Mouse (Mus musculus): ENCODE measurements around the gene Qrich1.

Qrich1 gene

GRCm38 (mm10) chr9:108493246-108493645 lies 23.4 kb upstream of the Qrich1 start:
- DNase-seq = no peak

GRCm38 (mm10) chr9:108494146-108494825 lies 22.3 kb upstream of the Qrich1 start:
- no peak for DNase-seq

GRCm38 (mm10) chr9:108494905-108495304 lies 21.7 kb upstream of the Qrich1 start:
- DNase-seq = no peak

- DNase-seq = no peak
These were observed 17.4 kb upstream of the Qrich1 start for GRCm38 (mm10) chr9:108499231-108499630.

- DNase-seq = no peak
These were observed 16.7 kb upstream of the Qrich1 start for GRCm38 (mm10) chr9:108499943-108500342.

GRCm38 (mm10) chr9:108506901-108507300 lies 9.7 kb upstream of the Qrich1 start:
- DNase-seq = no peak

GRCm38 (mm10) chr9:108507619-108508434 lies 8.8 kb upstream of the Qrich1 start, which contains the start of gene Qars:
Gene Qars (plus strand): TSS chr9:108507706.
- DNase-seq = peak; percentile 91

GRCm38 (mm10) chr9:108508776-108509175 lies 7.8 kb upstream of the Qrich1 start:
- DNase-seq = no peak

GRCm38 (mm10) chr9:108517253-108517930 lies 786 bp downstream of the Qrich1 start:
- DNase-seq = peak; percentile 87

- DNase-seq = peak; percentile 21
These were observed 1.3 kb downstream of the Qrich1 start for GRCm38 (mm10) chr9:108517931-108518332.

GRCm38 (mm10) chr9:108521604-108522003 lies 5.0 kb downstream of the Qrich1 start:
- no peak for DNase-seq

- DNase-seq = no peak
These were observed 6.7 kb downstream of the Qrich1 start for GRCm38 (mm10) chr9:108523341-108523740.

- DNase-seq = no peak
These were observed 8.8 kb downstream of the Qrich1 start for GRCm38 (mm10) chr9:108525400-108525799.

GRCm38 (mm10) chr9:108530954-108531353 lies 14.3 kb downstream of the Qrich1 start:
- DNase-seq = no peak

GRCm38 (mm10) chr9:108531496-108531895 lies 14.9 kb downstream of the Qrich1 start:
- DNase-seq = no peak

- DNase-seq = no peak
These were observed 24.2 kb downstream of the Qrich1 start for GRCm38 (mm10) chr9:108540846-108541245.

- no peak for DNase-seq
These were observed 29.4 kb downstream of the Qrich1 start for GRCm38 (mm10) chr9:108545986-108546385.

- DNase-seq = no peak
These were observed 30.3 kb downstream of the Qrich1 start for GRCm38 (mm10) chr9:108546875-108547274.

- no peak for DNase-seq
These were observed 42.6 kb downstream of the Qrich1 start for GRCm38 (mm10) chr9:108559169-108559568.

- DNase-seq = peak; percentile 93
These were observed 43.7 kb downstream of the Qrich1 start, which contains the start of gene Impdh2 for GRCm38 (mm10) chr9:108560227-108560841. Gene Impdh2 (plus strand): TSS chr9:108560286.

GRCm38 (mm10) chr9:108563671-108564070 lies 47.1 kb downstream of the Qrich1 start:
- DNase-seq = no peak

- DNase-seq = no peak
These were observed 47.5 kb downstream of the Qrich1 start for GRCm38 (mm10) chr9:108564131-108564530.
